Mouse (Mus musculus) embryo, embryonic 11.5 days (tissue): Measurements from ENCODE around the gene Tnpo3.
"Not testable (repeated sequence)": the region's sequence is repeated elsewhere in the genome, so short reads cannot be mapped to it uniquely, and the experiment has no call there.

ENCODE experiments used
- DNase-seq: peaks from one replicate; pipeline ENCODE4 v3.0.0-alpha.2; 2012; ENCODE audit warnings: low read depth, low spot score

The Tnpo3 gene

GRCm38 (mm10) chr6:29620840-29621543 lies 11.3 kb upstream of the Tnpo3 start:
- DNase-seq: no peak

DNA sequence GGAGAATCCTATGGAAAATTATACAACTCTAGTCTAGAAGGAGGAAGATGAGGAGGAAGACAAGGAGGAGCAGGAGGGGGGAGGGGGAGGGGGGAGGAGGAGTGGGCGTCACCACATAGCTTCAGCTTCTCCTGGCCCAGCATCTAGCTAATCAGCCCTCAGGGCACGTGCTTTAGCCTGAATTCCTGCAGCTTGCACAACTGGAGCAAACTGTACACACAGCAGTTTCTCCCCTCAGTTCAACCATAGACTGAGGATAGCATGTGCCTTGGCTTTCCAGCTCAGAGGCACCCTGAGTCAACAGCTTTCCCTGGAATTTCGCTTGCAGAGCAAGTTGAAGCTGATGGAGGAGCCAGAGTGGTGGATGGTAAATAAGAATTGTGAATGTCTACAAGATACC lies 10.5 kb upstream of the Tnpo3 start:
- DNase-seq: no peak

DNA sequence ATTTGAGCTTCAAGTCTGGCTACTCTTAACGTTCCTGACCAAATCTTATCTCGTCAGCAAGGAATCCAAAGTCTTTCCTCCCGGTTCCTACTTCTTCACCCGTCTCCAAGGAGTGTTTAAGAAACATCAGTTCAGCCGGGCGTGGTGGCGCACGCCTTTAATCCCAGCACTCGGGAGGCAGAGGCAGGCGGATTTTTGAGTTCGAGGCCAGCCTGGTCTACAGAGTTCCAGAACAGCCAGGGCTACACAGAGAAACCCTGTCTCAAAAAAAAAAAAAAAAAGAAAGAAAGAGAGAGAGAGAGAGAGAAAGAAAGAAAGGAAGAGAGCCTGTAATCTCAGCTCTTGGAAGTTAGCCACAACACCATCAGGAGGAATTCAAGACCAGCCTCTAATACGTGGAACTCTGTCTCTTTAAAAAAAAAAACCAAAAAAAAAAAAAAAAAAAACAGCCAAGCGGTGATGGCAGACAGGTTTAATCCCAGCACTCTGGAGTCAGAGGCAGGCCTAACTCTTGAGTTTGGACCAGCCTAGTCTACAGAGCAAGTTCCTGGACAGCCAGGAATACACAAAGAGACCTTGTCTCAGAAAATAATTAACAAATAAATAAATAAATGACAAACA lies 443 bp upstream of the Tnpo3 start:
- not testable (repeated sequence) for DNase-seq

DNA sequence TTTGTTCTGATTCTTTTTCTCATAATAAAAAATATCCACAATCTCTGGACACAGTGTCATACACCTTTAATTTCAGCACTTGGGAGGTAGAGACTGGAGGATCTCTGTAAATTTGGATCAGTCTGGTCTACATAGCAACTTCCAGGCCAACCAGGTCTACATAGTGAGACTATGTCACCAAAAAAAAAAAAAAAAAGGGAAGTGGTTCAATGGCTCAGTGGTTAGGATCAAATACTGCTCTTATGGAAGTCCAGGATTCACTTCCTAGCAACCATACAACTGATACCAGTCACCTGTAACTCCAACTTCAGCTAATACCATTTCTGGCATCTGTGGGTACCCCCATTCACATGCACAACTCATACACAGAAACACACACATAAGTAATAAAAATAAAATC lies 9.5 kb downstream of the Tnpo3 start:
- no peak for DNase-seq

GRCm38 (mm10) chr6:29595656-29596055 lies 14.0 kb downstream of the Tnpo3 start:
- DNase-seq: no peak

GRCm38 (mm10) chr6:29581202-29581601 lies 28.5 kb downstream of the Tnpo3 start:
- DNase-seq: no peak

- no peak for DNase-seq
Observed at GRCm38 (mm10) chr6:29580770-29581169, 28.9 kb downstream of the Tnpo3 start.

- not testable (repeated sequence) for DNase-seq
Observed at GRCm38 (mm10) chr6:29576388-29576787, 33.3 kb downstream of the Tnpo3 start.

DNA sequence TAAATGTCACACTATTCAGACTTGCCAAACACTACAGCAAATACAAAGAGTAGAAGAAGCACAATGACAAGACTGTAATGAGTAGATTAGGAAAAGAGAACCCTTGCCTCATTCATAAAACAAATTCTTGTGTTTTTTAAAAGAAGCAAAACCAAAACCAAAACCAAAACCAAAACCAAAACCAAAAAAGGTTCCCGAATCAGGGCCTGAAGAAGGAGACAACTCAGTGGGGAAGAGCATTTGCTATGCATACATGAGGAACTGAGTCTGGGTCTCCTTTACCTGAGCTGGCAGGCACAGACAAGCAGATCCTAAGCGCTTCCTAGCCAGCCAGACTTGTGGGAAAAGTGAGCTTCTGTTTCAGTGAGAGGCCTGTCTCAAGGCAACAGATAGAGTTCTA lies 52.6 kb downstream of the Tnpo3 start:
- no peak for DNase-seq

DNA sequence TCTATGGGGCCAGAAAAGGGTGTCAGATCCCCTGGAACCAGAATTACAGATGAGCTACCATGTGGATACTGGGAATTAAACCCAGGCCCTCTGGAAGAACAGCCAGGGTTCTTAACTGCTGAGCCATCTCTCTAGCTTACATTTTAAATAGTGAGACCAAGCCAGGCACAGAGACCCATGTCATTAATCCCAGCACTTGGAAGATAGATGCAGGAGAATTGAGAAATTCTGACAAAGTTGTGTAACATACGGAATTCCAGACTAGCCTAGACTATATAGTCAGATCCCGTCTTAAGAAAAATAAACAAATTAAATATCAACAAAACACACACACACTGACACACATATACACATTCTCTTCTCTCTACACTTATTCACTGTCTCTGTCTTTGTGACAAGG lies 57.2 kb downstream of the Tnpo3 start:
- no peak for DNase-seq

DNA sequence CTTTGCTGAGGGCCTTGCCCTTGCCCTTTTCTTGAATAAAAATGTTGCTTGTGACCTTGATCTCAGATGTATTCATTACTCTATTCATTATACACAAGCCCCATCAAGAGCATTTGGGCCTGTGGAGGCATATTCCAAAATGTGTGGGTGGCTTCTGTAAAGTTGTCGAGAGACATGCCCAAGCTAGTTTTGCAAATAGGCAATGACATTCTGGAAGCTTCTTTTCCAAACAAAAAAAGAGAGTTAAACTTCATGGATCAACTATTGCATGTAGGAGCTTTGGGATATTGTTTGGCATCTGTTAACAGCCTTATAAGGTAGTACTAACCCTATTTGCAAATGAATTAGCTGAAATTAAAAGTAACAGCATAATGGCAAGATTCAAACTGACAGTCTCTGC lies 61.6 kb downstream of the Tnpo3 start:
- no peak for DNase-seq

DNA sequence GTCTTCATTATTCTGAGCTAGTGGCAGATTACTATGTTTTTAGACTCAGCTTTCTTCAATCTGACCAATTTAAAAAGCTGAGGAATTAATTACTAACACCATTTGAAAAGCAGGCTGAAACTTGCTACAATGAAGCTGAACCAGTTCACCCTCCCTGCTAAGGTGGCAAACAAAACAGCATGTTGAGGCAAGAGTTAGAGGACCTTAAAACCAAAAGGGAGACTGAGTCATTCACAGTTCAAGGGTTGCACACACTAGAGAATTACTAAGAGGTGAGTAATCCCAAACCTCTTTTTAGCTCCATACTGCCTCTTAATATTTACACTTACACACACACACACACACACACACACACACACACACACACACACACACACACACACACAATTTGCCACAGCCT lies 62.1 kb downstream of the Tnpo3 start:
- no peak for DNase-seq

DNA sequence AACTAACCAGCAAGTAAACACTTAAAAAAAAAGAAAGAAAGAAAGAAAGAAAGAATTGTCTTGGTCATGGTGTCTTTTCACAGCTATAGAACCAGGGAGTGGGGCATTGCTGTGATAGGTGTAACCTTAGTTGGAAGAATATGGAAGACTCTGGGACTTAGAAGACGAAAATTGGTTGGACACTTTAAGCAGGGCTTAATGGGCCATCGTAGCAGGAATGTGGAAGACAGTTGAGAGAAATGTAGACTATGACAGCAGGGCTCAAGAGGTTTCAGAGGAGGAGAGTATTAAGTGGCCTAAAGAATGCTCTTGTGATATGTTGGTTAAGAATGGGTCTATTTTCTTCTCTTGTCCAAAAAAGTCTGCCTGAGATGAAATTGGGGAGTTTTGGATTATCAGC lies 64.1 kb downstream of the Tnpo3 start:
- DNase-seq: no peak

DNA sequence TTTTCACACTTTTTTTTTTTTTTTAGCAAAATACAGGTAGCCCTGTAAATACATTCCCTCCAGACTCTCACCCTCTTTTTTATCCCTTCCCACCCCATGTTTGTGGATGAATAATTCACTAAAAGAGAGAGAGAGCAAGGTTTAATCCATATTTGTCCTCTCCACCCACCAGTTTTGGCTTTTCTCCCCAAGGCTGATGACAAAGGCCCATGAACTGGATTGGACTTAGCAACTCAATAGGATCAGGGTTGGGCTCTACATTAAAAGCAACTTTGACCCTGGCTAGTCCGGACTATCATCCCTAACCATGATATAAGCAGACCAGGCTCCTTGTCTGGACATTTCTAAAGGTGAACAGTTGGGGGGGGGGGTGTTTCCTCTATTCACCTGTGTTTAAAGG lies 68.7 kb downstream of the Tnpo3 start:
- DNase-seq: no peak

DNA sequence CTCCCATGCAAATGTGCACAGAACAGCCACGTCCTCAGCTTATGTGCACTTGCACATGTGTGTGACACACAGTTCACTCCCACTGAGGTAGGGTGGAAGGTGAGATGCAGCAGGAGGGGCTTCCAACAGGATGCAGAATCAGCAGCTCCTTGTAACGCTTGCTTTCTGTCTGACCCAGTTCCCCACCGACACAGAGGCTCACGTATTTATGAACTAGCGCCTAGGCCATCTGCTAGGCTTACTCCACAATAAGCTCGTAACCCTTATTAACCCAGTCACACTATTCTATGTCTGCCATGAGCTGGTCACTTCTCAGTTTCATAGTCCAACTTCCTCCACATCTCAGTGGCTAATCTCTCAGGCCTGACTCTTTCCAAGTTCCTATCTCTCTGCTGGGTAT lies 69.5 kb downstream of the Tnpo3 start:
- DNase-seq: no peak

- no peak for DNase-seq
Observed at GRCm38 (mm10) chr6:29539502-29539901, 70.2 kb downstream of the Tnpo3 start.

GRCm38 (mm10) chr6:29537221-29537620 lies 72.5 kb downstream of the Tnpo3 start:
- DNase-seq: no peak

DNA sequence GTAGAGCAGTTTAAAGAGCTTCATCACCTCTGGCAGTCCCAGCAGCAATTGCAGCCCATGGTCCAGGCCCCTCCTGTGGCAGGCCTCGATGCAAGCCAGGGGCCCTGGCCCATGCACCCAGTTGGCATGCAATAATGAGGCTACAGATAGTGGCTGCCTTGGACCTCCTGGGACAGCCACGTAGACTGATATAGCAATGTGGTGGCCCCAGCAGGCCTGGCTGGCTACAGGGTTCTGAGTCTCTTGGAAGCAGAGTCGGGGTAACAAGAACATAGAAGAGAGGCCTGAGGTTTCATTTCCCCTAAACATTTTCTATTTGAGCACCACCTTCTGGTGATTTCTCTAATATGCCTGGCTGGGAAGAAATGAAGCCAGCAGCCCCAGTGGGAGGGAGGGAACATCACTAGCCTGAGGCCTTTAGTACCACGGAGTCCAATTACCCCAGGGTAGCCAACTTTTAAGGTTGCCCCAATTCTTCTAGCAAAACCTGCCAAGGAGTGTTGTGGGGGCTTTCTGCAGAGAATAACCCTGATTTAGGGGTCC lies 73.0 kb downstream of the Tnpo3 start:
- DNase-seq: no peak

DNA sequence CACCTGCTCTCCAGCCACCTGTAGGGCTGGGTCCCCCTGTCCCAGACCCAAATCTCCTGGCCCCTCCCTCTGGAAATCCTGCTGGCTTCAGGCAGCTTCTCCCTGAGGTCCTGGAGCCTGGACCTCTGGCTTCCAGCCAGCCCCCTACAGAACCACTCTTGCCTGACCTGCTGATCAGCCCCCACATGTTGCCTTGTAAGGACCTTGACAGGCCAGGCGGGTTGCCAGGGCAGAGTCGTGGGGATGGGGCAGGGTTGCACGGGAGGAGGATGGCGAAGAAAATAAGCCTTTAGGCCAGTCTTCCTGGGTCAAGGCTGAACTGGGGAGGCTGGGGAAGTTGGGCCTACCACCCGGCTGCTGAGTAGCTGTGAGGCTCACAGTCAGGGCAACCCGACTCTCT lies 74.4 kb downstream of the Tnpo3 start:
- DNase-seq: no peak

GRCm38 (mm10) chr6:29530050-29530449 lies 79.6 kb downstream of the Tnpo3 start:
- no peak for DNase-seq

GRCm38 (mm10) chr6:29529444-29529820 lies 80.3 kb downstream of the Tnpo3 start:
- no peak for DNase-seq

- no peak for DNase-seq
Observed at GRCm38 (mm10) chr6:29528561-29529443, 80.9 kb downstream of the Tnpo3 start.

GRCm38 (mm10) chr6:29528165-29528505 lies 81.6 kb downstream of the Tnpo3 start:
- no peak for DNase-seq
